In genomic region chr9:14109492-14109891, GRCm38 (mm10) we compare ENCODE assay signal across 23 mouse cellular contexts.
"Had no signal": no experiment of that assay in that cellular context is flagged by ENCODE, and none has a peak within 500 bp of the region (broad histone marks: within the 10 kb centered on the region; RNA-seq: fewer than 3 reads in every experiment).

No protein-coding gene starts in this region.

- DNase-seq: gastrocnemius, postnatal 10 days; gastrocnemius, postnatal 25 days; heart, adult 18-20 months; heart, postnatal 10 days; heart, postnatal 4 days; kidney, adult 11 months; kidney, adult 2 months; kidney, postnatal 10 days; kidney, postnatal 25 days; kidney, postnatal 4 days; liver; liver, embryonic 13.5 days had no signal

- H3K4me1 ChIP-seq: hindbrain, embryonic 15.5 days; limb, embryonic 10.5 days; limb, embryonic 12.5 days; liver, embryonic 13.5 days had no signal

- H3K27me3 ChIP-seq: heart, embryonic 12.5 days; hindbrain, embryonic 12.5 days; hindbrain, embryonic 15.5 days; limb, embryonic 12.5 days; liver, embryonic 13.5 days had no signal

- H3K4me2 ChIP-seq: heart, embryonic 12.5 days; hindbrain, embryonic 12.5 days; hindbrain, embryonic 15.5 days; limb, embryonic 12.5 days; liver, embryonic 11.5 days; liver, embryonic 13.5 days had no signal

- H3K9ac ChIP-seq: heart, embryonic 12.5 days; hindbrain, embryonic 12.5 days; hindbrain, embryonic 15.5 days; limb, embryonic 12.5 days; liver, embryonic 13.5 days had no signal

- ATAC-seq: hindbrain, postnatal 0 days had no signal

- H3K9me3 ChIP-seq: heart, embryonic 10.5 days; heart, embryonic 12.5 days; hindbrain, embryonic 10.5 days; hindbrain, embryonic 12.5 days; hindbrain, embryonic 15.5 days; limb, embryonic 10.5 days; limb, embryonic 12.5 days; liver, embryonic 13.5 days had no signal

- H3K36me3 ChIP-seq: heart, embryonic 10.5 days; heart, embryonic 12.5 days; hindbrain, embryonic 10.5 days; hindbrain, embryonic 12.5 days; hindbrain, embryonic 15.5 days; limb, embryonic 10.5 days; limb, embryonic 12.5 days; liver, embryonic 13.5 days had no signal

- H3K4me3 ChIP-seq: heart, embryonic 10.5 days; heart, embryonic 12.5 days; hindbrain, embryonic 10.5 days; hindbrain, embryonic 12.5 days; hindbrain, embryonic 15.5 days; layer of hippocampus, adult 2 months; left cerebral cortex, adult 2 months; limb, embryonic 10.5 days; limb, embryonic 12.5 days; liver, embryonic 13.5 days had no signal

- H3K27ac ChIP-seq: heart, embryonic 10.5 days; hindbrain, embryonic 10.5 days; hindbrain, embryonic 12.5 days; hindbrain, embryonic 15.5 days; hindbrain, postnatal 0 days; layer of hippocampus, adult 2 months; left cerebral cortex, adult 2 months; limb, embryonic 10.5 days; limb, embryonic 12.5 days; liver, embryonic 13.5 days had no signal
